Mouse (Mus musculus): ENCODE measurements at regions not wholly inside any gene's neighbourhood (a gene's known extent, or its start where the extent isn't known, plus 50 kb on each side); places are given as distances from the start of the nearest gene placed in this dataset.

GRCm38 (mm10) chr15:93645950-93646349 lies 50.3 kb upstream of the Prickle1 start:
- no peak for DNase-seq
